Mouse (Mus musculus) testis, adult 2 months (tissue): ENCODE measurements around the gene Pde4d.

Experiments
- CTCF ChIP-seq: fragments of 200-500 bp; IDR thresholded peaks from 2 replicates; pipeline ENCODE4 v1.5.1; 2012; ENCODE audit warnings: low read depth, mild to moderate bottlenecking, inconsistent platforms, low read length, moderate library complexity; ENCODE audit not compliant: control insufficient read depth, insufficient read depth, insufficient replicate concordance
- POLR2A ChIP-seq: fragments of 200-500 bp; IDR thresholded peaks from 2 replicates; pipeline ENCODE4 v1.6.1; 2012; ENCODE audit warnings: low read depth, mild to moderate bottlenecking, inconsistent platforms, low read length, moderate library complexity; ENCODE audit not compliant: control insufficient read depth

GRCm38 (mm10) chr13:109318434-109318998, 868.8 kb downstream of the Pde4d start:
- no peak for TF ChIP-seq CTCF
- TF ChIP-seq POLR2A, result no peak
